Mouse (Mus musculus) lung, adult 2 months (tissue): ENCODE results near the gene Casp8ap2. TPM values are rescaled to one million over a fixed set of nuclear protein-coding genes. Genes with fewer than 3 reads are reported as not detected.
A peak's percentile ranks its signal among the peaks of the same experiment; 100 is the strongest.

Experiments used
- DNase-seq: peaks from one replicate; pipeline ENCODE4 v3.0.0; 2022
- H3K4me1 ChIP-seq: fragments of 200-500 bp; 2 replicates; pipeline ENCODE4 v1.6.1; 2011; ENCODE audit warnings: low read length; ENCODE audit not compliant: control insufficient read depth, insufficient read depth
- H3K4me3 ChIP-seq: fragments of 200-500 bp; replicated peaks from 2 replicates; pipeline ENCODE3; 2011; ENCODE audit warnings: low read depth, mild to moderate bottlenecking, control low read depth, low read length; ENCODE audit errors: extremely low read depth
- CTCF ChIP-seq: fragments of 200-500 bp; IDR thresholded peaks from 2 replicates; pipeline ENCODE4 v1.5.1; 2011; ENCODE audit warnings: mild to moderate bottlenecking, low read length, control low read depth; ENCODE audit not compliant: insufficient read depth
- POLR2A ChIP-seq: fragments of 200-500 bp; IDR thresholded peaks from 2 replicates; pipeline ENCODE4 v1.6.1; 2011; ENCODE audit warnings: low read depth, mild to moderate bottlenecking, control low read depth, low read length, borderline replicate concordance; ENCODE audit errors: extremely low read depth
- WGBS: fragments of 180-500 bp; shearing (Covaris S2); methylation state at CpG from one replicate; pipeline ENCODE4 v1.1.7; 2018; 5-methylcytosine and 5-hydroxymethylcytosine counted together
- polyA plus RNA-seq: library from polyadenylated mRNA; depleted of rRNA; stranded (reverse); fragments of >200 nt; gene quantifications from 2 replicates; pipeline ENCODE4 v1.2.3, GENCODE M21; 2012; rRNA removed

The Casp8ap2 gene
- 1.7 and 6.7 TPM in 2 replicates for polyA plus RNA-seq

DNA sequence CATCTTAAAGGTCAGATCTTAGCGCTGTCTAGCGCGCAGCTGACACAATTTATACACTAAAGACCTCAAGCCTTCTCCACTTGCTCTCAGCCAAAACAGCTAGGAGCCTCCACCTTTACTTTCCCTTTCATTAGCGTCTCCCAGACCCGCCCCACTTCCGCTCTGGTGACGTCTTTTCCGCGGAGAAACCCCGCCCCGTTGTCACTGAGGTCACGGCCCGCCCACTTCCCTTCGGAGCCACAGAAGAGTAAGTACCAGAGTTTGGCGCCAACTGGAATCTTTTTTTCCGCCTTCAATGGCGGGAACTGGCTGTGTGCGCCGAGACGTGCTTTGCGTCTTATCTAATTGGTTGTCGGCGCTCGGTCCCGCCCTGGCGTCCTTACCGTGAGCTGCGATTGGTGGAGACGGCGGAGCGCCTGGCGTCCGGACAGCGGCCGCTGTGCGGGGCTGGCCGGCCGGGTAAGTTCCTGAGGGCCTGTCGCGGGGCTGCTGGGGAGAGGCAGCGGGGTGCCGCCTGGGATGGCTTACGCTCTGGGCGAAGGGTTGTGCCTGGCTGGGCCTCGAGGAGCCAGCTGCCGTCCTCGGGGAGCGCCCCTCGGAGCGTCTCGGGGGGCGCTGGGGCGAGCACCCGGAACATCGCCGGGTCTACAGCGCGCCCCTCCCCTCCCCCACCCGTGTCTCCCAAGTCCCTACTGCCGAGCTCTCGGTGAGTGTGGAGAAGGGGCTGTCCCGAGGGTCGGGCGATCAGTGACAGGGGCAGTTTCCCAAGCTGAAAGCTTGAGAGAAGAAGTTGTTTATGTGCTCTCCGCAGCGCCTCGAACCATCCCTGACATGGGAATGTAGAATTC lies at the start of gene Casp8ap2:
Gene Casp8ap2, plus strand, starts transcription at position 418 of the 848 bp plus-strand sequence.
- peak; percentile 68; the same call in 1 of the 2 replicates for TF ChIP-seq POLR2A
- no peak for TF ChIP-seq CTCF
- under 1% methylated on average over 67 of the region's 67 CpGs for WGBS
- peak; percentile 99 for DNase-seq
- H3K4me3 ChIP-seq, result peak within 1 kb of the TSS; percentile 80
- H3K4me1 ChIP-seq, result peaks cover 2% of the 10 kb centered on the region; the same call in 1 of the 2 replicates

DNA sequence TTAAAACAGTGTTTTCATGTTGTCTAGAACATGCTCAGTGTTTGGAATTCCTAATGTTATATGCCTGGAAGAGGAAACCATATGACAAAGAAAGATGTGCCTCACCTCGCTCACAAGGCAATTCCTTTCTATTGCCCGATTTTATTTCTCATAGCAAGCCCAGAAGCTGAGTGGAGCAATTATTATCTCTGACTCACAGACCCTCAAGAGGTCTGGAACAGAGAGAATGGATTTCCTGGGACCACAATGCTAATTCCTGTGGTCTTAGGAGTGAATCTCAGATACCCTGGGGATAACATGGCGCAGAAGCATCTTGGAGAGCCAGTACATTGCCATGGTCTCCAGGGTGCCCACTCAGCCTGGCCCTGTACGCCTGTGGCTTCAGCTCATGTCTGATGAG lies 46.2 kb upstream of the Casp8ap2 start:
- 80% methylated on average over 4 of the region's 4 CpGs for WGBS
- no peak for TF ChIP-seq POLR2A
- TF ChIP-seq CTCF, result no peak
- H3K4me1 ChIP-seq, result peaks cover 5% of the 10 kb centered on the region
- DNase-seq, result no peak
- H3K4me3 ChIP-seq, result no peak overlapping the region

DNA sequence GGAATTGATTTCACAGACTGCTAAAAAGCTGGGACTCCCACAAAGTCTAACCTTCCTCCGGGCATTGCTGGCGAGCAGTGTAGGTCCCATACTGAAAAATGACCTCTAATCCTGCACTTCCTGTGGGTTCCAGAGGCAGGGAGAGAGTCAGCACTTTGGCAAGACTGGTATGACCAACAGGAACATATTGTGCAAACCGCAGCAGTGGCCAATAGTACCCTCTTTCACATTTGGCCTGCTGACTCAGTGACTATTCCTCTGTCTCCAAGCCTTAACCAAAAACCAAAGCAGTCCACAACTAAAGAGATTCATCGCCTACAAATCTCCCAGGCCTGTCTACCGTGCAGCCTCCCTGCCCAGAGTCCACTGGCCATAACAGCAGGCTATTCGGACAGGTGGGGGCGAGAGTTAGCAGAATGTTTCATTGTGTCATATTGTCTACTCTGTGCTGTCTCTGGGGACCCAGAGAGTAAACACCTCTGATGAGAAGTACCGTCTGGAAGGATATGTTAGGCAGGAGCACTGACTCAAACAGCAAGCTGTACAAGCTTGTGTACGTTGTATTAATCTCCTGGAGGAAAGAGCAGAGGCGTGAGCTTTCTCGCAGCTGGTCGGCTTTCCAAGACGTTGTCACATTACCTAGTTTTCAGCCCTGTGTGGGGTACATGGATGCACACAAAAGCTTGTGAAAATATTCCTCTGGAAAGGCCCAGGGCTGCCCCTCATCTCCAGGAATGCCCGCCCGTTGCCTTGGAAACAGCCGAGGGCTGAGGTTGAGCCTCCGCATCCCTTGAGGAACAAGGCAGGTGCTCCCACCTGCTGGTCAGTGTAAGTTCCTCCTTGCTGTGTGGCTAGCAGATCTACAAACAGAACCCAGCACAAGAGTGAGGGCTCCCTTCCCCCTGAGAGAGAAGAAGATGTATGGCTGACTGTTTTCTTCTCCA lies 45.0 kb upstream of the Casp8ap2 start:
- 63% methylated on average over 17 of the region's 17 CpGs for WGBS
- DNase-seq, result no peak
- Histone ChIP-seq H3K4me3 (no peak overlapping the region), H3K4me1 (peaks cover 4% of the 10 kb centered on the region)
- TF ChIP-seq CTCF, result no peak
- no peak for TF ChIP-seq POLR2A

DNA sequence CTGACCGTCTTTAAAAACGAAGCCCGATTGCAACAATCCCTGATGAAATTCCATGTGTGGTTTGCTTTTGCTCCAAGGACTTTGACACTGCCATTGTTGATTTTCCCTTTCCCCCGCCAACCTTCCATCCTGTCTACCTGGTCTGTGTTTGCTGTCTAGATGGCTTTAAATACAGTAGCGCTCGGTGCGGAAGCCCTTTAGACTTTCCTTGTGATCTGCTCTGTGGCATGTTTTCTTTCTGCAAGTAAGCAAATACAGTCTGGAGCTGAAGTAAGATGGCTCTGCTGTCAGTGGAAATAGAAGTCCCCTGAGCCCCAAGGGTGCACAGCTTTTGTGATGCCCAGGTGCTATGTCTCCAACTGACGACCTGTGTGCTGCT lies 44.3 kb upstream of the Casp8ap2 start:
- WGBS, result 75% methylated on average over 8 of the region's 8 CpGs
- Histone ChIP-seq H3K4me1 (0 out of 2 replicates have a peak, but pooled peaks cover 3% of the 10 kb centered on the region), H3K4me3 (no peak overlapping the region)
- no peak for TF ChIP-seq CTCF
- no peak for TF ChIP-seq POLR2A
- DNase-seq, result no peak

DNA sequence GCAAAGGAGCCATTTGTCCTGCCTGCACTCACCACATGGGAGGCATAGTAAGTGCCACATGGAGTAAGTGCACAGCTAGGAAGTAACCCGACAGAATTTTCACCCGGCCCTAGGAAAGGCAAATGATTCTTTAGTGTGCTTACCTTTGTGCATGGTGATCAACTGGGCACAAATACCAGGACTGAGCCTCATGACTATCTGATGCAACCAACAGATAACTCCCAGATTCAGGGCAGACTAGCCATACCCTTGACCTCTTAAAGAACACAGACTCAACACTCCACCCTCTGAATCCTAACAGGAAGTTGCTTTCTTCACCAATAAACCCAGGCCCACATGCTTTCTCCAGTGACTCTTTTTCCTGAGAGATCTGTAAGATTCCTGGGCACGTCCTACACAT lies 43.8 kb upstream of the Casp8ap2 start:
- WGBS, result 40% methylated on average over 3 of the region's 3 CpGs
- no peak for DNase-seq
- Histone ChIP-seq H3K4me3 (no peak overlapping the region), H3K4me1 (0 out of 2 replicates have a peak, but pooled peaks cover 3% of the 10 kb centered on the region)
- TF ChIP-seq POLR2A, result no peak
- TF ChIP-seq CTCF, result no peak

DNA sequence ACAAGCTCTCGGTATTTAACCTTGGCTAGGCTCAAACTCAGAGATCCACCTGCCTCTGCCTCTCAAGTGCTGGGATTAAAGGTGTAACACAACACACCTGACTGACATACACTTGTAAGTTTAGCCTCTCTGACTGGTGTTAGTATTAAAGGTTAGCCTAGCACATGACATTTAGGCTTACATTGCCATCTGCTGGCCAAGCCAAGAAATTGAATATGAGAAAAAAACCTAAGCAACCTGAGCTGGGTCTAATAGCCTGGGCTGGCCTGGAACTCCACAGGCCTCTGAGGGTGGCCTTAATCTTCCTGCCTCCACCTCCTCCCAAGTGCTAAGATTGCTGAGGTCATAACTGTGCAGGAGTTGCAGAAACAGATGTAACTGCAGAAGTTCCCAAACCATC lies 43.1 kb upstream of the Casp8ap2 start:
- DNase-seq, result peak; percentile 25
- WGBS, result 69% methylated on average over 1 of the region's 1 CpGs
- TF ChIP-seq CTCF (peak; percentile 30; the same call in 1 of the 2 replicates), POLR2A (no peak)
- Histone ChIP-seq H3K4me3 (no peak overlapping the region), H3K4me1 (0 out of 2 replicates have a peak, but pooled peaks cover 3% of the 10 kb centered on the region)

DNA sequence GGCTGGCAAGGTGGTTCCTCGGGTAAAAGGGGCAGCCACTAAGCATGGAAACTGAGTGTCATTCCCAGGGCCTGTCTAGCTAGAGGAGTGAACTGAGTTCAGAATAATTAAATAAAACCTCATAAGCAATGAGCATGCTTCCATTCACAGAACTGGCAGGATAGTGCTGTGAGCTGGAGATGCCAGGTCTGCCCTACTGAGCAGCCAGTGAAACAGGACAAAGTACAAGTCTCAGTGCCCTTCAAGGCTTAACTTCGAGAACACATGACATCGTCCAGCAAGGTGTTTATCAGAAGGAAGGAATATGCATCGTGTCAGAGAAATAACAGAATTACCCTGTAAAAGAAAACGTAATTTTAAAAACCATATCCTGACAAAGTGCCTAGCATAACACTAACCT lies 41.7 kb upstream of the Casp8ap2 start:
- DNase-seq, result no peak
- 75% methylated on average over 5 of the region's 5 CpGs for WGBS
- 0 out of 2 replicates have a peak, but pooled peaks cover 3% of the 10 kb centered on the region for H3K4me1 ChIP-seq
- TF ChIP-seq POLR2A (no peak), CTCF (no peak)
- H3K4me3 ChIP-seq, result no peak overlapping the region

DNA sequence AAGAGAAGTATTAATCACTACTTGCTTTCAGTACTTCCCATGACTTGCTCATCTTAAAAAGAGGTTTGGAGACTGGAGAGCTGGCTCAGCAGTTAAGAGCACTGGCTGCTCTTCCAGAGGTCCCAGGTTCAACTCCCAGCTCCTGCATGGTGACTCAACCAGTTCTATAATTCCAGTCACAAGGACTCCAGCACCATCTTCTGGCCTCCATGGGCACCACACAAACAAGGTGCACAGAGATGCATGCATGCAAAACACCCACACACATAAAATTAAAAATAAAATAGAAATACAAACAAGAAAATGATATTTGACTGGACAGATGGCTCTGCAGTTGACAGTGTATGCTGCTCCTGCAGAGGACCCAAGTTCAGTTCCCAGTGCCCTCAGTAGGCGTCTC lies 40.6 kb upstream of the Casp8ap2 start:
- TF ChIP-seq POLR2A (no peak), CTCF (0 out of 2 replicates have a peak, but pooled peaks have one; percentile 20)
- DNase-seq, result no peak
- no peak overlapping the region for H3K4me3 ChIP-seq
- 0 out of 2 replicates have a peak, but pooled peaks cover 3% of the 10 kb centered on the region for H3K4me1 ChIP-seq
- WGBS, result 94% methylated on average over 1 of the region's 1 CpGs

DNA sequence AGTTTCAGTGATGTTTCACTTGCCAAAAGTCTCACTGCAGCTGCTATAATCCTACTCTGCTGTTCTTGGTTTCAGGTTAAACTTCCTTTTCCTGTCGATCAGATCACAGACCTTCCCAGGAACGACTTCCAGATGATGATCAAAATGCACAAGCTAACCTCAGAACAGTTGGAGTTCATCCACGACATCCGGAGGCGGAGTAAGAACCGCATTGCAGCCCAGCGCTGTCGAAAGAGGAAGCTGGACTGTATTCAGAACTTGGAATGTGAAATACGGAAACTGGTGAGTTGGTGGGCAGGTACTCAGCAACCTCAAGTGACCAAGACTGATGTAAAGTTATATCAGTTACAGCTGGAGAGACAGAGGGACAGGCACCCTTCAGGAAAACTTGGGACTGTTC lies 40.1 kb upstream of the Casp8ap2 start:
- 36% methylated on average over 9 of the region's 9 CpGs for WGBS
- DNase-seq, result no peak
- H3K4me3 ChIP-seq, result no peak overlapping the region
- TF ChIP-seq CTCF, result no peak
- TF ChIP-seq POLR2A, result no peak
- 0 out of 2 replicates have a peak, but pooled peaks cover 3% of the 10 kb centered on the region for H3K4me1 ChIP-seq
